Mouse (Mus musculus) left cerebral cortex, adult 8-10 months (tissue): Measurements from ENCODE around the gene Rab13. TPM values are rescaled to one million over a fixed set of nuclear protein-coding genes. Genes with fewer than 3 reads are reported as not detected.

Experiments used
- DNase-seq, 2 experiments: peaks; one replicate each; pipeline ENCODE4 v3.0.0; 2022; ENCODE audit warnings: low spot score in 2 of 2
- microRNA-seq, 2 experiments: library from miRNA; unstranded; fragments of <30 nt; microRNA quantifications; one replicate each; pipeline ENCODE4 v1.2.0; 2022
- total RNA-seq, 4 experiments: library from RNA; stranded (reverse); gene quantifications; 2 replicates each; pipeline ENCODE4 v1.2.4; 2022

Gene Rab13
- total RNA-seq, 4 experiments from 2014 or later, result 7.6 to 11.3 (median 8.5) TPM

DNA sequence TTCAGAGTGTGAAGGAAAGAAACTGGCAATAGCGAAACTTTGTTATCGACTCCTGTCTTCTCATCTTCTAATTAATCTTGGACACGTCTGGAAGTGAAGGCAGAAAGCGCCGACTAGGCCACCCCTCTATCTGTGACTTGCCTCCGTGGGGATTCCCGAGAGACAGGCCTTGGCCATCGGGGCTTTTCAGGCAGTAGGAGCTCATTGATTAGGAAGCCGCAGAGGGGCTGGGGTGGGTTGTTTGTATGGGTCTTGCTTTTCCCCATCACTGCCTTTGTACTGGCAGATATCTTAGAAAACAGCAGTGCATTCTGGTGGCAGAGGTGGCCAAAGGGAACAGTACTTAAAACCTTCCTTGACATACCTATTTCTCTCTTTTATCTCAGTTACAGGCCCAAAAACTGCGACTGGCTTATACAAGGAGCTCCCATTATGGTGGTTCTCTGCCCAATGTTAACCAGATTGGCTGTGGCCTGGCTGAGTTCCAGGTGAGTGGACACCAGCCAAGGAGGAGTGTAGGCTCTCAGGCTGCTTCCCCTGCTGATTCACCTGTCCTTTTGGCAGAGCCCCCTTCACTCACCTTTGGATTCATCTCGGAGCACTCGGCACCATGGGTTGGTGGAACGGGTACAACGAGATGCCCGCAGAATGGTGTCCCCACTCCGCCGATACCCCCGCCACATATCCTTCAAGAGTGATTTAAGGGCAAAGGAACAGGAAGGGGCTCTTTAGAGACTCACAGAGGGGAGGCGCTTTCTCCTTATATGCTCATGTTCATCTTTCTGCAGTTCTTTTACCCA lies 43.4 kb downstream of the Rab13 start:
- DNase-seq, result no peak

GRCm38 (mm10) chr3:90258521-90258920 lies 45.0 kb downstream of the Rab13 start:
- DNase-seq, result no peak

DNA sequence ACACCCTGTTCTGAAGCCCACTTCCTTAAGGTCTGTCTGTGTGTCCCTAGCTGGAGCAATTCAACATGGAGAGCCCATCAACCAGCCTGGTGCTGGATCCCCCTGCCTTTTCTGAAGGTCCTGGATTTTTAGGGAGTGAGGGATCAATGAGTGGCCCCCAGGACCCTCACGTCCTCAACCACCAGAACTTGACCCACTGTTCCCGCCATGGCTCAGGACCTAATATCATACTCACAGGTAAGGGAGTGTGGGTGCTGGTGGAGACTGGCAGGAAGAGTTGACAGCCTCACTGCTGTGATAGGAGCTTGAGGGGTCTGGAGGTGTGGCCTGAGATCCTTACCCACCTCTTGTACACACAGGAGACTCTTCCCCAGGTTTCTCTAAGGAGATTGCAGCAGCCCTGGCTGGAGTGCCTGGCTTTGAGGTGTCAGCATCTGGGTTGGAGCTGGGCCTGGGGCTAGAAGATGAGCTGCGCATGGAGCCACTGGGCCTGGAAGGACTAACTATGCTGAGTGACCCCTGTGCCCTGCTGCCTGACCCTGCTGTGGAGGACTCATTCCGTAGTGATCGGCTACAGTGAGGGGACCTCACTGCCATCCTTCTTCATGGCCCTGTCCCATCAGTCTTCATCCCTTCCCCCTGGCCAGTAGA lies 49.8 kb downstream of the Rab13 start:
- DNase-seq, result no peak

DNA sequence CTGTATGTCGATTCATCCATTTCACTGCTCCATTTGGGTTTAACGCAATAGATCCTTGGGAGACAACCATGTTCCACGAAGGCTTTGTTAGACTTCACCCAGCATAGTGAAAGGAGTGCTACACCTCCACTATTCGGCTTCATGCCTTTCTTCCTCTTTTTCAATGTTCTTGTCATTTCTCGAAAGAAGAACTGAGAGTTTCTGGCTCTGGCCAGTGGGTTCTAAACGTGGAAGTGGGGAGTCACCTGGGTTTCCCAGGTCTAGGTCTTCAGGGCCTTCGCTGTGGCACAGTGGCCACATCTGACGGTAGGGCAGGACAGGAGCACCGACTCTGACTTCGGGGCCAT lies 51.2 kb downstream of the Rab13 start:
- DNase-seq, result no peak

GRCm38 (mm10) chr3:90265034-90265931 lies 51.8 kb downstream of the Rab13 start, which contains the start of gene Dennd4b:
Gene Dennd4b, plus strand, starts transcription at chr3:90265185.
- peak; percentile 81 to 84 for DNase-seq

DNA sequence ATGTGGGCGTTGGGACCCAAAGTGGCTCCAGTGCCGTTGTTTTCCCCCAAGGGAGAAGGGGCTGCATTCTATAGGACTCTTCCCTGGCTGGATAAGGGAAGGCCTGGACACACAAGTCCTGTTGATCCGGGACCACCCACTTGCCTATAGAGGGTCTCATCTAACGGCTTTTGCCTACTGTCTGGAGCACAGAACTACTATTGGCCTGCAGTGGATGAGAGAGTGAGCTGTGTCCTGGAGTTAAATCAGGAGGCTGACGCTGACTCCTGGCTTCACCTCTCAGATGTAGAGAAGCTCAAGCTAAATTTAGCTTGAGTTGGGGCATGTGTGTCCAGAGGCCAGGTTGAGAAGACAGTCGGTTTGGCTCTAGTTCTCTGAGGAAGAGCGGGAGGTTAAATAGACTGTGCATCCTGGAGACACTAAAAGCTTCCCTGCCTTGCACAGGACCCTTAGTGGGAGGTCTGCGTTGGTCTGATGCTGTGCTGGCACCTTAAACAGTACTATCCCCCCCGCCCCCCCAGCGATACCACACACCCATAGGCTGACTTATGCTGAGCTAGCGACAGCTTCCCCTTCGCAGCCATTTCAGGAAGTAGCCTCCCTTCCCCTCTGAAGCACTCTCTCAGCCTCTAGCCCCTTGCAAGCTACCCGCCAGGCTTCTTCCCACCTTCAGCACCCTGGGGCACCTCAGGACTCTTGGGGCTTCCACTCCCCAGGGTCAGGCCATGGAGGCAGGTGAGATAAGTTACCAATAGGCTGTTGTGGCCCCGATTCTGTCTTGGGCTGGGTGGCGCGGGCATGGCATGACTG lies 52.6 kb downstream of the Rab13 start:
- DNase-seq, result no peak

DNA sequence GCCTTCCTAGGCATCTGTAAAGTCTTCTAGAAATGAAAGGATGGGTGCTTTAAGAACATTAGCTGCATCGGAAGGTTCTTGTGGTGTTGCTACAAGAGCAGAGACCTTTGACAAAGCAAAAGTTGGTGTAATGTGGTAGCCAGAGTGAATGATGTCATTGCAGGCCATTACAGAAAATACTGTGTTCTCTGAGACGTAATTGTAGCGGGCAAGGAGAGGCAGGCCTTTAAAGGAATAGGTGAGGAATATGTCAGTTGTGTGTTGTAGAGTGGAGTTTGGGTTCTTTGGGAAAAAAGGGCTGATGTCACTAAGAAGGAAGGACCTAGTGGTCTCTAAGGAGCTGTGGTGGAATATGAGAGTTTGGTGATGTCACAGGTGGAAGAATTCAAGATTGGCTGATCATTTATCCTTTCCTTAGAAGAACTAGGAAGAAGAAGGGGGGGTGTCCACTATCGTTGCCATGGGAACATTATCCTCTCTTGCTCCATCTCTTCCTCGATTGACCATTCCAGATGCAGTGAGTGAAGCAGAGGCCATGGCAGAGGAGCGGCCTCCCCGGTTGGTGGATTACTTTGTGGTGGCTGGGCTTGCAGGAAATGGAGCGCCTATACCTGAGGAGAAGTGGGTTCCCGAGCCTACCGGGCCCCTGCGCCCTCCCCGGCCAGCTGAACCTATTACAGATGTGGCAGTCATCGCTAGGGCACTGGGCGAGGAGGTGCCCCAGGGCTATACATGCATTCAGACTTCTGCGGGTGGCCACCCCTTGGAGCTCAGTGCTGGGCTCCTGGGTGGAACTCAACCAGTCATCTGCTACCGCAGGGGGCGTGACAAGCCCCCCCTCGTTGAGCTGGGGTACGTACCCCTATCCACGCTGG lies 53.6 kb downstream of the Rab13 start:
- no peak for DNase-seq

DNA sequence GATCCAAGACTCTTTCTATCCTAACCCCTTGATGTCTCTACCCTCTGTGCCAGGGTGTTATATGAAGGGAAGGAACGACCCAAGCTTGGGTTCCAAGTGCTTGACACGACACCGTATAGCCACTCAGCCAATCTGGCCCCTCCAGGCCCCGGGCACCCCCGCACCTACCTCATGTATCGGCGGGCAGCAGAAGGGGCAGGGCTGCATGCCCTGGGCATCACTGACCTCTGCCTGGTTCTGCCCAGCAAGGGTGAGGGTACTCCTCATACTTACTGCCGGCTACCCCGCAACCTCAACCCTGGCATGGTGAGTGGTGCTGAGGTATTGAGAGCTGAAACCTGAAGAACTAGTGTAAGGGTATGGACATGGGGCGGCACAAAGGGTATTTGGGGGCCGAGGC lies 54.7 kb downstream of the Rab13 start:
- no peak for DNase-seq

GRCm38 (mm10) chr3:90268971-90269370 lies 55.5 kb downstream of the Rab13 start:
- no peak for DNase-seq

DNA sequence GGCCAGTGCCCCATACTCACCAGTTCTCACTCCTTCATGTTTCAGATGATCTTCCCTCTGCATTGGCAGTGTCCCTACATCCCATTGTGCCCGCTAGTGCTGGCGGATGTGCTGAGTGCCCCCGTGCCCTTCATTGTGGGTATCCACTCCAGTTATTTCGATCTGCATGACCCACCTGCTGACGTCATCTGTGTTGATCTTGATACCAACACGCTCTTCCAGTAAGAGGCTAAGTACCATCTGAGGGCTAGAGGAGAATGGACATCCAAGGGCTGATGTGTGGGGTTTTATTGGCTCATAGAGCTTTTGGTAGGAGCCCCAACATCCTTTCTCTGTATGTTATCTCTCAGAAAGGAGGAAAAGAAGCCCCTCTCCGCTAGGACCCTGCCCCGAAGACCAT lies 57.3 kb downstream of the Rab13 start:
- DNase-seq, result no peak

- DNase-seq, result no peak
Observed at GRCm38 (mm10) chr3:90272170-90272569, 58.7 kb downstream of the Rab13 start.

DNA sequence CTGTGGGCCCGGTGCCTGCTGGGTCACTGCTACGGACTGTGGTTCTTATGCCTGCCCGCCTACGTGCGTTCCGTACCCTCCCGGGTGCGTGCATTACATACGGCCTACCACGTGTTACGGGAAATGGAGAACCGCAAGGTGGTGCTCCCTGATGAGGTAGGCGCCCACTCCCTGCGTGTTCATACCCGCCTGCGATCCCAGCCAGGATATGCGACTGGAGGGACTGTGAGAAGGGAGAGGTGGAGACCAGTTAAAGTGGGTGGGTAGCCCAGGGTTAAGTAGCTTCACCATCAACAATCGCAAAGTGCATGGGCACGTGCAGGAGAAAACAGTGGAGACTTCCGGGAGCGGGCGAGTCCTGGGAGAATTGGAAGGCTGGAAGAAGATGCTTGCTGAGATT lies 60.4 kb downstream of the Rab13 start:
- no peak for DNase-seq

- DNase-seq, result no peak
Observed at GRCm38 (mm10) chr3:90275286-90275685, 61.8 kb downstream of the Rab13 start.

Small RNA genes within 50 kb of the gene (microRNA-seq; reads per million reads assigned to microRNA genes)
- 0 to 0.22 reads per million in 2 experiments for gene Mir7012

Other genes starting within 250 kb of the Rab13 start
- 100 to 1,000 TPM in 1 of 4 experiments, 10 to 100 TPM in 3; 81.7 to 101 (median 87.0) TPM for gene Hax1, start 214.9 kb upstream of the Rab13 start, total RNA-seq
- gene 4933434E20Rik, start 162.1 kb upstream of the Rab13 start, total RNA-seq, result 100 to 1,000 TPM in 2 of 4 experiments, 10 to 100 TPM in 2; 96.0 to 104 (median 100) TPM
- gene Ubap2l, start 161.1 kb upstream of the Rab13 start, total RNA-seq, result 100 to 1,000 TPM; 162 to 181 (median 175) TPM
- 100 to 1,000 TPM; 153 to 181 (median 166) TPM for gene Tpm3, start 141.0 kb upstream of the Rab13 start, total RNA-seq
- gene Nup210l, start 109.6 kb upstream of the Rab13 start, total RNA-seq, result under 1 TPM; 0.21 to 0.35 (median 0.32) TPM
- 1,000 to 10,000 TPM; 1,002 to 1,118 (median 1,038) TPM for gene Rps27, start within 50 bp of the Rab13 start, total RNA-seq
- gene Jtb, start 17.9 kb downstream of the Rab13 start, total RNA-seq, result 10 to 100 TPM; 29.4 to 40.3 (median 33.6) TPM
- gene Creb3l4, start 29.8 kb downstream of the Rab13 start, total RNA-seq, result under 1 TPM; 0.25 to 0.72 (median 0.52) TPM
- 10 to 100 TPM; 43.0 to 52.8 (median 49.6) TPM for gene Slc39a1, start 34.5 kb downstream of the Rab13 start, total RNA-seq
- gene Crtc2, start 40.5 kb downstream of the Rab13 start, total RNA-seq, result 10 to 100 TPM; 33.0 to 41.6 (median 35.8) TPM
- gene Dennd4b, start 51.5 kb downstream of the Rab13 start, total RNA-seq, result 10 to 100 TPM; 35.2 to 38.6 (median 37.1) TPM
- gene Gatad2b, start 79.5 kb downstream of the Rab13 start, total RNA-seq, result 10 to 100 TPM; 90.4 to 99.8 (median 96.4) TPM
- 1 to 10 TPM; 5.7 to 7.9 (median 7.4) TPM for gene Slc27a3, start 176.2 kb downstream of the Rab13 start, total RNA-seq
- 10 to 100 TPM; 55.1 to 59.9 (median 59.0) TPM for gene Ints3, start 219.9 kb downstream of the Rab13 start, total RNA-seq